Mouse (Mus musculus) thymus, adult 2 months (tissue): ENCODE measurements around the gene Gm27027.

Source experiments
- CTCF ChIP-seq: fragments of 200-500 bp; IDR thresholded peaks from 2 replicates; pipeline ENCODE4 v1.5.1; 2012; ENCODE audit warnings: mild to moderate bottlenecking, control low read depth, low read length, moderate library complexity, borderline replicate concordance; ENCODE audit not compliant: control insufficient read depth, poor library complexity, insufficient read depth; ENCODE audit errors: extremely low read depth
- POLR2A ChIP-seq: fragments of 200-500 bp; IDR thresholded peaks from 2 replicates; pipeline ENCODE4 v1.6.1; 2012; ENCODE audit warnings: mild to moderate bottlenecking, low read length, control low read depth, moderate library complexity; ENCODE audit not compliant: control insufficient read depth, poor library complexity, insufficient read depth; ENCODE audit errors: extremely low read depth

DNA sequence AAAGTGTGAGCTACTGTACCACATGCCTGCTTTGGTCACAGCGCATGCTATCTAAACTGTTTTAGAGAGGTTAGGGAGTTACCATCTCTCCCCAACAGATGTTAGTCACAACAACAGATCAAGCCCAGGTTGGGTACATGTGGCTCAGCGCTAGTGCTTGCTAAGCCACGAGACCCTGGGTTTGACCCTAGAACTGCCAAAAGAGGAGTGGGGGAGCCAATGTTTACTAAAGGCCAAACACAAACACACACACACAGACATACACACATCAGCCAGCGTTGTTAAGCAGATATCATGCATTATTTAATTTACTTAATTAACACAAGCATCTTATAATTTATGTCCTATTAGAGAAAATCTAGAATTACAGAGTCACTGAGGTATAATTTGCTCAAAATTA, 5.8 kb upstream of the Gm27027 start:
- TF ChIP-seq POLR2A: no peak
- TF ChIP-seq CTCF: no peak
